Mouse (Mus musculus) heart, embryonic 11.5 days (tissue): ENCODE measurements around the gene Gm17019. TPM values are rescaled to one million over a fixed set of nuclear protein-coding genes. Genes with fewer than 3 reads are reported as not detected.
"Not testable (repeated sequence)": the region's sequence is repeated elsewhere in the genome, so short reads cannot be mapped to it uniquely, and the experiment has no call there.

Experiments used
- ATAC-seq: fragments of 200-750 bp; cut with Nextera tagmentation; replicated peaks from 2 replicates; pipeline ENCODE4 v1.8.0; 2017; ENCODE audit warnings: moderate library complexity; ENCODE audit not compliant: insufficient number of reproducible peaks, low FRiP score, low TSS enrichment
- H3K27ac ChIP-seq: fragments of 300-500 bp; sonication (generic); 2 replicates; pipeline ENCODE4 v1.5.1; 2014; ENCODE audit warnings: mild to moderate bottlenecking, low read depth, low read length
- H3K27me3 ChIP-seq: fragments of 300-500 bp; sonication (generic); 2 replicates; pipeline ENCODE4 v1.6.1; 2014; ENCODE audit warnings: mild to moderate bottlenecking, low read length, mixed read lengths; ENCODE audit not compliant: control insufficient read depth, insufficient read depth
- H3K36me3 ChIP-seq: fragments of 300-500 bp; sonication (generic); 2 replicates; pipeline ENCODE4 v1.6.1; 2014; ENCODE audit warnings: mild to moderate bottlenecking, low read length, moderate library complexity, mixed read lengths; ENCODE audit not compliant: control insufficient read depth, insufficient read depth
- H3K4me1 ChIP-seq: fragments of 300-500 bp; sonication (generic); 2 replicates; pipeline ENCODE4 v1.6.1; 2014; ENCODE audit warnings: low read length; ENCODE audit not compliant: control insufficient read depth, insufficient read depth
- H3K4me2 ChIP-seq: fragments of 300-500 bp; sonication (generic); 2 replicates; pipeline ENCODE4 v1.6.1; 2014; ENCODE audit warnings: mild to moderate bottlenecking, moderate library complexity
- H3K4me3 ChIP-seq: fragments of 300-500 bp; sonication (generic); 2 replicates; pipeline ENCODE4 v1.5.1; 2014; ENCODE audit warnings: low read depth, low read length
- H3K9ac ChIP-seq: fragments of 300-500 bp; sonication (generic); 2 replicates; pipeline ENCODE4 v1.6.1; 2014; ENCODE audit warnings: mild to moderate bottlenecking, low read depth, low read length, moderate library complexity
- H3K9me3 ChIP-seq: fragments of 300-500 bp; sonication (generic); replicated peaks from 2 replicates; pipeline ENCODE4 v1.6.1; 2016; ENCODE audit warnings: low read length; ENCODE audit not compliant: control insufficient read depth
- WGBS: fragments of 180-500 bp; shearing (Covaris S2); extraction: QIAGEN DNeasy Blood & Tissue Kit; methylation state at CpG from one replicate; pipeline ENCODE4 v1.1.7; 2014; ENCODE audit not compliant: insufficient replicate concordance; 5-methylcytosine and 5-hydroxymethylcytosine counted together
- polyA plus RNA-seq: library from polyadenylated mRNA; unstranded; fragments of >200 nt; fragmentation: Nextera tagmentation; extraction: Ambion mirVana; gene quantifications from 2 replicates; pipeline ENCODE4 v1.2.1, GENCODE M21; 2014

The Gm17019 gene
- polyA plus RNA-seq, result not detected in 2 replicates

- not testable (repeated sequence) for ATAC-seq, H3K9ac ChIP-seq, H3K9me3 ChIP-seq, H3K4me2 ChIP-seq, H3K4me3 ChIP-seq, H3K36me3 ChIP-seq, H3K27me3 ChIP-seq, H3K27ac ChIP-seq, H3K4me1 ChIP-seq
- WGBS, result 42% methylated on average over 1 of the region's 1 CpGs
These were observed at the start of gene Gm17019 for GRCm38 (mm10) chr5:15032898-15033297. TSS of gene Gm17019 (minus strand) at chr5:15032998.

- not testable (repeated sequence) for H3K27me3 ChIP-seq
These were observed 29.6 kb upstream of the Gm17019 start for GRCm38 (mm10) chr5:15062385-15062715.

GRCm38 (mm10) chr5:15061638-15062384 is 29.0 kb upstream of the Gm17019 start:
- not testable (repeated sequence) for H3K4me3 ChIP-seq, H3K36me3 ChIP-seq, H3K4me1 ChIP-seq, H3K9ac ChIP-seq, H3K4me2 ChIP-seq, H3K27ac ChIP-seq, H3K27me3 ChIP-seq
- peak; percentile 88 for ATAC-seq
- WGBS, result 77% methylated on average over 4 of the region's 4 CpGs
- H3K9me3 ChIP-seq, result peaks cover 17% of the 10 kb centered on the region

More at GRCm38 (mm10) chr5:15062385-15062715, 29.6 kb upstream of the Gm17019 start:
- not testable (repeated sequence) for H3K4me3 ChIP-seq, H3K4me2 ChIP-seq, H3K4me1 ChIP-seq, H3K36me3 ChIP-seq, H3K9ac ChIP-seq, H3K27ac ChIP-seq
- peak; percentile 52; the same call in 1 of the 2 replicates for ATAC-seq
- WGBS, result 78% methylated on average over 1 of the region's 1 CpGs
- H3K9me3 ChIP-seq, result peaks cover 14% of the 10 kb centered on the region

- not testable (repeated sequence) for H3K9me3 ChIP-seq, H3K36me3 ChIP-seq, H3K27me3 ChIP-seq, H3K4me1 ChIP-seq, H3K27ac ChIP-seq, H3K4me3 ChIP-seq, H3K9ac ChIP-seq, H3K4me2 ChIP-seq
- ATAC-seq, result peak; percentile 68
- 71% methylated on average over 10 of the region's 10 CpGs for WGBS
These were observed 21.6 kb upstream of the Gm17019 start for GRCm38 (mm10) chr5:15054151-15055025.

GRCm38 (mm10) chr5:15053606-15053962 is 20.8 kb upstream of the Gm17019 start:
- 79% methylated on average over 7 of the region's 8 CpGs for WGBS
- H3K9me3 ChIP-seq, H3K4me2 ChIP-seq, H3K36me3 ChIP-seq, H3K9ac ChIP-seq, H3K4me3 ChIP-seq, H3K27ac ChIP-seq, H3K4me1 ChIP-seq, H3K27me3 ChIP-seq: not testable (repeated sequence)
- ATAC-seq, result peak; percentile 69; the same call in 1 of the 2 replicates

- ATAC-seq, result peak; percentile 39; the same call in 1 of the 2 replicates
- H3K9ac ChIP-seq, H3K27me3 ChIP-seq, H3K4me2 ChIP-seq, H3K36me3 ChIP-seq, H3K4me1 ChIP-seq, H3K27ac ChIP-seq, H3K4me3 ChIP-seq, H3K9me3 ChIP-seq: not testable (repeated sequence)
- 72% methylated on average over 4 of the region's 4 CpGs for WGBS
These were observed 20.3 kb upstream of the Gm17019 start for GRCm38 (mm10) chr5:15052945-15053605.

- not testable (repeated sequence) for H3K27me3 ChIP-seq, H3K9ac ChIP-seq, H3K4me1 ChIP-seq, H3K9me3 ChIP-seq, H3K4me2 ChIP-seq, H3K4me3 ChIP-seq, H3K27ac ChIP-seq, H3K36me3 ChIP-seq
- peak; percentile 77; the same call in 1 of the 2 replicates for ATAC-seq
- 71% methylated on average over 2 of the region's 2 CpGs for WGBS
These were observed 18.0 kb upstream of the Gm17019 start for GRCm38 (mm10) chr5:15050807-15051206.

GRCm38 (mm10) chr5:15044830-15045767 is 12.3 kb upstream of the Gm17019 start:
- not testable (repeated sequence) for H3K4me3 ChIP-seq, H3K36me3 ChIP-seq, H3K4me2 ChIP-seq, H3K27ac ChIP-seq, H3K9me3 ChIP-seq, H3K27me3 ChIP-seq, H3K9ac ChIP-seq, H3K4me1 ChIP-seq
- ATAC-seq, result peak; percentile 59
- WGBS, result 80% methylated on average over 7 of the region's 9 CpGs
